Mouse (Mus musculus) right cerebral cortex, postnatal 10 days (tissue): Measurements from ENCODE around the gene Hacd2.

Experiments used
- DNase-seq, 2 experiments: peaks; one replicate each; pipeline ENCODE4 v3.0.0; 2021; ENCODE audit warnings: low spot score in 2 of 2

Gene Hacd2

DNA sequence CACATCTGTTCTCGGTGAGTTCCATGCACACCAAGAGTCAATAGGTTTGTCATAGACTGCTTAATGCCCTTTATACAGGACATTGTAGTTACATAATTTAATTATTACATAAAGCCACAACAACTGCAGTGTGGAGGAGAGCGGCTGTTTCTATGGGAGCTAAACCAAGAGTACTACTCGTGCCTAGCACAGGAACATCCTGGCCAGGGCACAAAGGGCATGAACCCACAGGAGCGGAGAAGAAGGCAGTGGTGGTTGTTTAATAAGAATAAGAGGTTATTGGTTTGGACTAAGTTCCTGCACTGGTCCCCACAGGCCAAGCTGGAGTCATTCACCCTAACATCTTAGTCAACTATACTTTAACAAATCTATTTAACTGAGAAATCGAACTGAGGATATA, 16.0 kb upstream of the Hacd2 start:
- no peak for DNase-seq

DNA sequence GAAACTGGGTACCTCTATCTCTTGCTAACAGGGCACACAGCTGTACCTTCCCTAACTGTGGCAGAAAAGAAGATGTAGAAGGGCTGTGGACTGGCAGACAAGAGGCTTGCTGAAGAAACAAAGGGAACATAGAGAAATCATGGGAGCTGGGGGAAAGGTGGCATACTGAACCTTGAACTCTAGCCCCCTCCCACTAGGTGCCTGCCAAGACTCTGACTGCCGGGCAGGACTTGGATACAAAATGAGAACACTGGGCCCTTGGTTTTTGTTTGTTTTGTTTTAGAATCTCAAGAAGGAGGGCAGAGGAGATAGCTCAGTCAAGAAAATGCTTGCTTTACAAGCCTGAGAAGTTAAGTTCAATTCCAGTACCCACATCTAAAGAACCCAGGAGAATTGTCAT, 14.9 kb upstream of the Hacd2 start:
- no peak for DNase-seq

DNA sequence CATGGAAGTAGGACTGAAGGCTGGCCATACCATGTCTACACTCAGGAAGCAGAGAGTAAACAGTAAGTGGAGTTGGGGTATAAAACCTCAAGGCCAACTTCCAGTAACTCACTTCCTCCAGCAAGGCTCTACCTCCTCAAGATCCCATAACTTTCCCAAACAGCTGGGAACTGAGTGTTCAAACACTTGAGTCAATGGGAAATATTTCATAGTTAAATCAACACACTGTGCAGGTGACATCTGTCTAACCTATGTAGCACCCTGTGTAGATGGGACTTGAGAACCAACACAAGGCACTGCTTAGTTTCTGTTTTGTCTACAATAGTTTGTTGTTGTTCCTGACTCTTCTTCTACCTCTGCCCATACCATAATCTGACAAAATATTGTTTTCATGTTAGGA, 13.8 kb upstream of the Hacd2 start:
- no peak for DNase-seq

DNA sequence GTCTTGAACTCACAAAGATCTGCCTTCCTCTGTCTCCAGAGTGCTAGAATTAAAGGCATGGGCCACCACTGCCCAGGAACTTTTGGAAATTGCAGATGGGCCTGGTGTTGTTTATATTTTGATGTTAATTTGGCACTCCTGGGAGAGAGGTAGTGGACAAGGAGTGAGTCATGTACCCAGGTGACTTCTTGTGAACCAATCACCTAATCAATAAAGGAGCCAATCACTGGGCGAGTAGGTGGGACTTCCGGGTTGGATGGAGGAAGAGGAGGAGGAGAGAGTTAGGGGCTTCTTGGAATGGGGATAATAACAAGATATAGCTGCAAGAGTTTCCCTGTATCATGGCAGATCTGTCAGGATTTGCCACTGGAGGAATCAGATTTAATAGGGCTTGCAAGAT, 8.7 kb upstream of the Hacd2 start:
- no peak for DNase-seq

DNA sequence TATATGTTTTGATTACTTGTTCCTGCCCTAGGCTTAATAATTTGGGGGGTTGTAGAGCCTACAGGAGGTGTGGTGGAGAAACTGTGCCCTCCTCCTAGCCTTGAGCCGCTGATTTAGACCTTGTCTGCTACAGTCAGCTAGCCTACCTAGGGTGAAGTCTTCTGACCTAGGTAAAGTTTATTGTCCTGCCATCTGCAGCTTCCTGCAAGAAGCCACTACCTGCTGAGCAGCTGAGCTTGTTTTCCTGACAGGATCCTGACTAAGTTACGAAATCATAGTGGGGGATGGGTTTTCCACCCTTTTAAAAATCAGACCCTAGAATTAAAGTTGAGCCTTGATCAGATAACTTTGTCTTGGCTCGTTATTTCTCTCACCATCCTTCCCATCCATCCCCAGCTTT, 5.7 kb upstream of the Hacd2 start:
- no peak for DNase-seq

DNA sequence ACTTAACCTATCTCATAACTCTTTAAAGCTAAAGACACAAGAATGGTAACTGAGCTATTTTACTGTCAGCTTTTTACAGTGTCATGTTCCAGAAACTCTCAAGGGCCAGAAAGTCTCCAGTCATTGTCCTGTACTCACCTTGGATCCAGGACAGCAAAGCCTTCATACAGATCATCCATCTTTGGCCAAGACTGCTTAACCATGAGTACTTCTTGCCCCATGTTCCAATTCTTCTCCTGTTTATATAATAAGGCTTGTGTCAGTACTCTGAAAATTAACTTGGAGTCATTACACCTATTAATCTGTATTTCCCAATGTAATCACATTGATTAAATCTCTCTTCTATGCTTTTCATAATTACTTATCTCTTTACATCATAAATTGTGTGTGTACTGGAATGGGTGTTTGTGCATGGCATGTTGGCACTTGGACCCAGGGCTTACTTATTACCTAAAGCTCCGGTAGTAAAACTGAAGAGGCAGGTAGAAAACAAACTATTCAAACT, 3.7 kb upstream of the Hacd2 start:
- DNase-seq = no peak

DNA sequence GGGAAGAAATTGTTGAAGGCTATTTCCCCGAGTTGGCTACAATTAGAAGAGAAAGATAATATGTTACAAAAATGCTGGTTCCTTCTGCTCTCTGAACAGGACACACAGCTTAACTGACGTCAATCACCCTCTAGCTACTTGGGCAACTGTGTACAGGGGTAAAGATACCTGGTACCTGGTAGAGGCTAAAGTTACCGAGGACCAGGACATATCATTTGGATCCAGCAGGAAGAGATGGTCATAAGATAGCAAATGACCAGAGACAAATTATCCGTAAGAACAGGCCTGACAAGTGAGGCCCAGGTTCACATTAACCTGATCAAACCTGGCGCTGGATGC, 356 bp upstream of the Hacd2 start:
- DNase-seq = no peak

DNA sequence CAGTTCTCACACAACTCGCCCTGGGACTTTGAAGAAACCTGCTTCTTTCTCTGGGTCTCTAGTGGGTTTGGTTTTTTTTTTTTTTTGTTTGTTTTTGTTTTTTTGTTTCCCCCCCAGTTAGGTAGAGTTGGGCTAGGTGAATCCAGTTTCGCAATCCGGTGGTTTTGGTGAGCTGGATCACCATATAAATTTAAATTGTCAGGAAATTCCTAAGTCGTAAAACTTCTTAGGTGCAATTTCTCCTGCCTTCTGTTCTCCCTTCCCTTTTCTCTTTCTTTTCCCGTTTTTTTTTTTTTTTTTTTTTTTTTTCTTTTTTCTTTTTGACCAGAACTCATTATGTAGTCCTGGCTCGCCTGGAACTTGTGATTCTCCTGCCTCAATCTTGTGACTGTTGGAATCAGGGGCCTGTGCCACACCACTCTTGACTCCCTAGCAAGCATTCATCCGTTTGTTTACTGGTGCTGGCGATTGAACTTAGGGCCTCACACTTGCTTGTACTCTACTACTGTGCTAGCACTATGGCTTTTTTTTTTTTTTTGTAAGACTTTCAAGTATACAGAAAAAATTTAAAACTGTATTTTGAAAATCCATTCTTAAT, 1.0 kb downstream of the Hacd2 start:
- no peak for DNase-seq

DNA sequence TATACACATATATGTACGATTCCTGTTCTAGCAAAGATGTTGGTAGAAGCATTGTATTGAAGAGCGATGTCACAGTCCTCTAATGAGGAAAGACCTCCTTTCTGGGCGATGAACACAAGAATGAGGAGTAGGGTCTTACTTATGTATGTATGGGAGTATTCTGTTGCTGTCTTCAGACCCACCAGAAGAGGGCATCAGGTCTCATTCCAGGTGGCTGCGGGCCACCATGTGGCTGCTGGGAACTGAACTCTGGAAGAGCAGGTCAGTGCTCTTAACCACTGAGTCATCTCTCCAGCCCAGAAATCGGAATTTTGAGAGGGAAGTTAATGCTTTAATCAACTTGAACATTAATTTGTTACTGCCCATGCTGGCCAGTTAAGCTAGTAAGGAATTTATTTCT, 2.1 kb downstream of the Hacd2 start:
- no peak for DNase-seq

DNA sequence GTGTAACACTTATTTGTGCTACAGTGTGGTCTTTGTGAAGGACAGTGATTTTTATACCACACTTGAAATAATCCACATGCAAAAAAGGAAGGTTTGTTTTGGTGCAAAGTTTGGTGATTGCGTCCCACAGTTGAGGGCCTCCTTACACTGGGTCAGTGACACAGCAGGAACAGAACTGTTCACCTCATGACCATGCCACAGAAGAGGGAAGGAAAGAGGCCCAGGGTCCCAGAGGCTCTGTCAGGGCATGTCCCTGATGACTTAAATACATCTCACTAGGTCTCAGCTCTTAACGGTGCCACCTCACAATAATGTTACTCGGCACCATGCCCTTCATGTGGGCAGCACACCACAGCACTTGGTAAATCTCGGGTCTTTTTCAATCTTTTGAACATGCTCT, 3.1 kb downstream of the Hacd2 start:
- no peak for DNase-seq

DNA sequence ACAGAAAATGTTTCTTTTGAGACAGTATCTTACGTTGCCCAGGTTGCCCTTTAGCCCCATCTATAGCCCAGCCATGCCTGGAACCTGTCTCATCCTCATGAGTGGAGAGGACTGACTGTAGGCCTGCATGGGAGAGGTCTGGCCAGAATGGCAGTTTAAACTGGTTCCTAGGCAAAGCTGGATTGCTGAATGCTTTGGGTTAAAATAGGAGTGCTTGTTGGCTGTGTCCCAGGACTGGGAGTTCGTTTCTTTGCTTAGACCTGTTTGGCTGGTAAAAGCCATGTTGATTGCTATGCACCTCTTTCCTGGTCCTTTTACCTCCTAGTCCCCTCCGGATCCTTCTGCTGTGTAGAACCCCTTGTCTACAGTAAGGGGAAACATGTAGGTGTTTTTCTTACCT, 11.0 kb downstream of the Hacd2 start:
- no peak for DNase-seq

DNA sequence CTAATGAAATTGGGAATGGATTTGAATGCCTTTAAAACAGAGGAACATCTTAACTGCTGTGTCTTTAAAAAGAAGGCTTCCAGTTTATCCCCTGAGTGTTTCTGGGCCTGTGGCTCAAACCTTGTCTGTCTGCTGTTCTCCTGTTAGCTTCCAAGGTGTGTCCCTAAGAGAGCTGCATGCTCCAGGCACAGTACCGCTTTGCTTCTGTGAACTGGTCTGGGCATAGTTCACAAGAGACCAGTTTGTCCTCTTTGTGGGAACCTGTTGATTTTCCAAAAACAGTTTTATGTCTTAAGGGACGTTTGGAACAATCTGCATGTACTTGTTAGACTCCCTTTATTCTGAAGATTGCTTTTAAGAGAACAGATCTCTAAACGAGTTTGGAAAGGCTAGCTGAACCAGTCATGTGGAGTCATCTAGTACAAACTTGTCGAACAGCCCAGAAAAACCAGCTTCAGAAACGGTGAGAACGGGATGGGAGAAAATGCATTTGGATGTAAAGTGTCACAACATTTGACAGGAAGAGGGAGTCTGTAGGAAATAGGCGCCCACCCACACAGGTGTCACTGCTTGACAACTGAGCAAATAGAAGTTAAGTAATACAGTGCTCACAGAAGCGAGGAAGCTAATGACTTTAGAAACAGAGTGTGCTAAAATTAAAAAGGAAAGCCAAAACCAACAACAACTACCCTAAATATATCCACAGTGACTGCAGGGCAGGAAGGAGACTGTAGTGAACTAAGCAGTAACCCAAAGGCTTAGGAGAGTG, 11.8 kb downstream of the Hacd2 start:
- no peak for DNase-seq

DNA sequence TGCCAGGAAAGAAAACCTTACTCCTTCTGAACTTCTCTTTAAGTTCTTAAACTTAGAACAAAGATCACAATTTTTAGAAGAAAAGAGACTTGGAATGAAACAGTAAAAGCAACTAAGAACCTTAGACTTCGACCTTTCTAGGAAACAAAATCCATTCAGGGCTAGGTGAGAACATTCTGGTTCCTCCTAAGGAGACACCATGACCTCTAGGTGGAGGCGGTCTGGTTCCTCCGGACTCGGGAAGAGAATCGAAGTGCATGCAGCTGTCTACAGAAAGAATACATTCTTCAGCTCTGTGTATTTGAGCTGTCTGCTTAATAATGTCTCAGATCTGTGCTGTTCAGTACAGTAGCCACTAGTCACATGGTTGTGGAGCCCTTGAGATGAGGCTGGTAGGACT, 12.7 kb downstream of the Hacd2 start:
- no peak for DNase-seq

DNA sequence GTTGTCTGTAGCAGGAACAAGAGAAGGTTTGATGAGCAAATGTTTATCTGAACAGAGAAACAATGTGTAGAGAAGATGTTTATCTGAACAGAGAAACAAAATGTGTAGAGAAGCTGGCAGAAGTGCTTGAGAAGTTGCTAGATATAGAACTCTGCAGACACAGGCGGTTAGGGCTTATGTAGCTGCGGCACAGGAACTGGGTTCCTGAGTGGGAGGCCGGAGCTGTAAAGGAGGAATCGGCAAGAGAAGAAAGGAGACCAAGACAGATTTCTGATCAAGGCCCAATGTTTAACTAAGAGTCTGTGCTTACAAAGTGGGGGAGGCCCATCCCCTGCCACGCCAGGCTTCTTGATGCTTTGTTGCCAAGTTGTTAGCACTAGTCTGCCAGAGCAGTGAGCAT, 14.5 kb downstream of the Hacd2 start:
- no peak for DNase-seq

DNA sequence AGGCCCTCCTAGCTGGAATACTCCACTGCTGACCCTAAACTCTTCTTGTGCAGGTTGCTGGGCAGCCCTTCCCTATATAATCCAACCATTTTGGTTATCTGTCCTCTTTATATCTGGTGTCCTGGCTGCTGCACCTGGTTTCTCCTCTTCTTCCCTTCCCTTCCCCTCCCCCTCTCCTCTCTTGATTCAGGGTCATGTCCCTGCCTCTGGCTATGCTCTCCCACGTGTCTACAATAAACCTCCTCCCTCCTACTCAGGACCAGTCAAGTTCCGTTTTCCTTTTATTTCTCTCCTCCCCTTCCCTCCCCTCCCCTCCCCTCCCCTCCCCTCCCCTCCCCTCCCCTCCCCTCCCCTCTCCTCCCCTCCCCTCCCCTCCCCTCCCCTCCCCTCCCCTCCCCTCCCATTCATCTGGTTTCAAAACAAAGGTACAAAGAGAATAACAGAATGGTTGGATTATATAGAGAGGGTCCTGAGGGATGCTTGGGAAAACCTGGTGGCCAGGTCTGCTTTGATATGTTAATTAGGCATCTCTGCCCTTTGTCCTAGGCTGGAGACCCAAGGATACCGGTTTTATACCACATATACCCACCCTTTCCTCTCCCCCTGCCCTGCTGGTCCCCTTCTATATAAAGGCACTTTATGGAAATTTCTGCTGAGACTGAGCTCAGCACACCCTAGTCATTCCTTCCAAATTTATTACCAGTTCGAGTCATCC, 16.3 kb downstream of the Hacd2 start:
- no peak for DNase-seq

DNA sequence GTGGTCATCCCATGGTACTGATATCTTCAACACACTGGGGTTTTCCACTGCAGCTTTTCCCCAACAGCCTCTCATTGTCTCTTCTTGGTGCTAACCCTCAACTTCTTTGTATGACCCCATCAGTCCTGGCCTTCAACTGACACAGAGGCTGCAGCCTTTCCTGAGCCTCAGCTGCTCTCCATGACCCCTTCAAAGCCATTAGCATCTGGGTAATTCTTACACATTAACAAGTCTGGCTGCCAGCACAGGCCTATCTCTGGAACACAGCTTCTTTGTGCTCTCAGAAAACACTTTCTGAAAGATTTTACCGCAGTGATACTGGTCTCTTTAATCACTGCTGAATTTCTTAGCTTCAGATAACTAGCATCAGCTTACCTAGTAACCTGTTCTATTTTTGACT, 17.9 kb downstream of the Hacd2 start:
- no peak for DNase-seq

DNA sequence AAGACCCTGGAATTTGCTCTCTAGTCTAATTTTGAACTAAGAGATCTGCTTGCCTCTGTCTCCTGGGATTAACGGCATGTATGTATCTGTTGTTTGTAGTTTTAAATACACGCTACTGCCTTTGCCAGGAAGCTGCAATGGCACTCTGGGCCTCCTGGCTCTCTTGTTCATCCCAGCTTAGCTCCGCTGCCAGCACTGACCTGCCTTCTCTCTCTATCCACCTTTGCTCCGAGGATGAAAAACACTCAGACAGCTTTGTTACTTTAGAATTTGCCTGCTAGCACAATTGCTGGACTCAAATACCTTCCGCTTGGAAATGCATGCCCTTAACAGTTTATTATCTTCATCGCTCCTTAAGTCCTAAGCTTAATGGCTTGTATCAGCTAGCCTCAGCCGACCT, 18.8 kb downstream of the Hacd2 start:
- no peak for DNase-seq

DNA sequence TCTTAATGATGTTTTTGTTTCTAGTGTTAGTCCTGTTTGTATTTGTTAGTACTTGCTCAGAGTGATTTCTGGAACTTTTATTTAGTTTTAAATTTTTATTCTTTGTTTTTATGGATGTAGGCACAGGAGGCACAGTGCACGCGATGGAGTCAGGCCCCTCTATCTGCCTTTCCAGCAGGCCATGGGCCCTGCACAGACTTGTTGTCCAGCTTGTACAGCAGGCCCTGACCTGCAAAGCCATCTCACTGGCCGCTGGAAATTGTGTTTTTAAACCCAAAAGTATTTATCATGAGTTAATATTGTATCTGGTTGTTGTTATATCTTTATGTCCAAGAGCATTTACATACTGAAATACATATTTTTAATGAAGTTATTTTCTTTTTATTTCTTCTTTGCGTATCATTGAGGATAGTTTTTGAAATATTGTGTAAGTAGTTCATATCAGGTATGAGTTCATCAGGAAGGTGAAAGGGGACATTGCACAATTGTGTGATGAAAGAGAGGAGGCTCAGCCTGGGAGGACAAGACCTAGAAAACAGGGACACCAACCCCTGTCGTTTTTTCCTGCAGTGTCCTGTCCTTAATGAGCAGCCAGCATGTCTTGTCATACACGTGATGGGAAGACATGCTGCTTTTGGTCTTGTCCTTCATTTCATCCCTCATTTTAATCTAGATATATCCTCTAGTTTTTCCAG, 24.0 kb downstream of the Hacd2 start:
- no peak for DNase-seq

DNA sequence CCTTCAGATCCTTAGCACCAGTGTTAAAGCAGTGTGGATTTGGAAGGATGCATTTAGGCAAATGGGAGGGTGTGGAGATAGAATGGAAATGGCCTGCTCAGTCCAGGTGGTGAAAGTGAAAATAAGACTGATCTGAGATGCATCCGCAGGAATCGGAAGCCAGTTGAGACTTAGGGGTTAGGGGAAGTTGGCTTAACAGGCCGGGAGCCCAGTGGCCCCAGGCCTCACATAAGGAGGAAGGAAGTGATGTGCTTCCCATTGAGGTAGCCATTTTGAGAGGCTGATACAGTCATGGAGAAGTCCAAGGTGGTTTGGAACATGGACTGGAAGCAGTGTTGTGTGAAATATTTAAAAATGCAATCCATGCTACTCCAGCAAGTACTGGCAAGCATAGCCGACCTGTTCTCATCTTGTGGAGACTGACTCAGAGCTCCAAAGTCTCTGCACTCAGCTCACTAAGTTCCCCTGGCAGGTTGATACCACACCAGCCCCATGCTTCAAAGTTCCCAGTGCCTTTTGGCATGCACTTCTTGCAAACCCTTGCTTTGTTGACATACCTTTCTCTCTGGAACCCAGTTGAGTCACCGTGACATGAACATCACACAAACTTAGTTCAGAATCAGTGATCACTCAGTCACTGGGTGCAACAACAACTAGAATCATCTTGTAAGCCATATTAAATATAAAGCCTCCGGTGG, 25.2 kb downstream of the Hacd2 start:
- DNase-seq = no peak

DNA sequence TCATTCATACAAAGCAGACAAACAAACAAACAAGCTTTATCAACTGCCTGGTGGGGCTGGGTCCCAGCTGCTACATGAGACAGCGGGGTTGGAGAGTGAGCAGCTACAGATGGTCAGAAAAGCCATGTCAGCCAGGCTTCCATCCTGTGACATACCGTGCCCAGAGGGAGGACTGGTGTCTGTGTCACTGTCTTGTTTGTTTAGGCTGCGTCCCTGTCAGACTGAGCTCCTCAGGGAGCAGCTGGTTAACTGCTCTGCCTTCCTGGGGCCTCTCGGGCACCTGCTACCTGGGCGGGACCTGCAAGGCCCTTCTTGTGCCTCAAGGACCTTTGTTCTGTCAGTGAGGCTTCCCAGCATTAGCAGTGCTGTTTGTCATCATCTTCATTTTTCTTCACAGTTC, 28.8 kb downstream of the Hacd2 start:
- no peak for DNase-seq

DNA sequence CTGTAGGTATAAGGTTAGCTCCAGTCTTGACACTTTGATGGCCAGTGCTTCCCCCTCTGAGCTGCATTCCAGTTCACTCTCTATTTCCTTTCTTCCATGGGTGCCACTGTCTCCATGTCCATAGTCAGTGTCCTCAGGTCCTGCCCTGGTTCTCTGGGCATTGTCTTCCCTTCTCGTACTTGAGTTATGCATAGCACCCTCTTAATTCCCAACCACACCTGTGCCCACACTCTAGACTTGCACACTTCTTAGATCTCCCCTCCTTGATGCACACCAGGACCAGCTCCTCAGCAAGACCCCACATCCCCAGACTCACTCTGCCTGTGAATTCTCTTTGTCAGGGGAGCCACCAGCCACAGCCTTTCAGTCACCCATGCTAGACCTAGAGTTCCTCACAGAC, 30.0 kb downstream of the Hacd2 start:
- no peak for DNase-seq
